25 mouse cellular contexts compared by ENCODE assay signal in the genomic region with DNA sequence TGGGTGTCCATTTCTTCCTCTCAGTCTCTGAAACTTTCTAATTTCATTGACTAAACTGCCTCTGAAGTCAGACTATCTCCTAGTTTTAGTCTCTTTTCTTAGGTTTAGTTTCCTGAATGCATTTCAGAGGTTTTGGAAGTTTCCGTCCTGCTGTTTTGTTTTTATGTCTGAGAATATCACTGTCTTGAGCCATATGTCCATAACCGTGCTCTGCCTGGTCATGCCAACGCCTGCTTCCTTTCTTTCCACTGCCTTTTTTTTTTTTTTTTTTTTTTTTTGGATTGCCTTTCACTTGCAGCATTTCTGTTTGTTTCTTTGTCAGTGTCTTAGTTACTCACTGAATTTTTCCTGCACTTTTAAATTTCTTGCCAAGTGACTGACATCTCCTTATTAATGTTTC. TPM values are rescaled to one million over a fixed set of nuclear protein-coding genes. Genes with fewer than 3 reads are reported as not detected.
DNase-seq lines count a peak whose midpoint lies in the region; ATAC-seq and TF ChIP-seq lines count a peak whose summit lies in the region.
"Had no signal": no experiment of that assay in that cellular context is flagged by ENCODE, and none has a peak within 500 bp of the region (broad histone marks: within the 10 kb centered on the region; RNA-seq: fewer than 3 reads in every experiment).

No protein-coding gene starts in this region.

- no peak overlapping the region for H3K9ac ChIP-seq in lung, embryonic 14.5 days
- H3K9ac ChIP-seq in CH12.LX (ENCODE audit: insufficient read depth, low read depth) (no peak overlapping the region), MEL (ENCODE audit: control insufficient read depth, low read depth, low read length, poor library complexity, severe bottlenecking) (no peak overlapping the region)
- H3K9ac ChIP-seq: embryonic facial prominence, embryonic 13.5 days; embryonic facial prominence, embryonic 15.5 days; forebrain, embryonic 12.5 days had no signal

- H3K79me2 ChIP-seq in CH12.LX (replicated peaks; ENCODE audit: control insufficient read depth, extremely low read depth, insufficient read depth, poor library complexity, severe bottlenecking) (no peaks in the 10 kb centered on the region; the same call in 1 of the 2 replicates), MEL (ENCODE audit: control insufficient read depth, insufficient read depth, low read length, poor library complexity) (no peaks in the 10 kb centered on the region)

- no peak for ATAC-seq in lung, embryonic 14.5 days (ENCODE audit: insufficient read depth)
- ATAC-seq: forebrain, embryonic 14.5 days; forebrain, embryonic 16.5 days had no signal

- dilution Hi-C loops in CH12.LX (cut with MboI; ENCODE audit: extremely low pct_ligation_motif_present, extremely low pct_unique_long_range_greater_than_20kb, low sequenced_read_pairs) = no loop called here

- H3K27me3 ChIP-seq in lung, embryonic 14.5 days (ENCODE audit: insufficient read depth, low read length) = no peaks in the 10 kb centered on the region
- H3K27me3 ChIP-seq in CH12.LX (replicated peaks) (no peaks in the 10 kb centered on the region), MEL (ENCODE audit: control insufficient read depth in 1 of 2, insufficient read depth in 2 of 2, low read length in 2 of 2) (no peaks in the 10 kb centered on the region)
- H3K27me3 ChIP-seq: embryonic facial prominence, embryonic 13.5 days; embryonic facial prominence, embryonic 15.5 days; forebrain, embryonic 12.5 days had no signal

- TF ChIP-seq EP300 in CH12.LX (IDR thresholded peaks at IDR 0.05; ENCODE audit: low read length) (no peak), MEL (IDR thresholded peaks at IDR 0.05; ENCODE audit: low read depth in 1 of 2, low read length in 2 of 2) (no peak)

- DNase-seq in lung, embryonic 14.5 days = no peak
- DNase-seq in lung, postnatal 4 days = no peak
- DNase-seq in CH12.LX (ENCODE audit: extremely low read depth) (no peak), MEL (ENCODE audit: low read depth, low spot score) (no peak)
- no peak for DNase-seq in left cerebral cortex, adult 18-20 months (ENCODE audit: low spot score in 2 of 2)
- DNase-seq in heart, postnatal 36 days = no peak
- DNase-seq: adrenal gland, adult 8-10 months; adrenal gland, postnatal 14 days; adrenal gland, postnatal 36 days; cerebellum, adult 11 months; cerebellum, adult 18-20 months; cerebellum, adult 8-10 months; cerebellum, adult 9-11 months; cerebellum, postnatal 14 days; cerebellum, postnatal 36 days; embryo, embryonic 11 days had no signal

- TF ChIP-seq RAD21 in CH12.LX (IDR thresholded peaks at IDR 0.05; ENCODE audit: low read depth, low read length) (no peak), MEL (IDR thresholded peaks at IDR 0.05; ENCODE audit: low read depth, low read length) (no peak)

- no peak overlapping the region for H3K4me2 ChIP-seq in lung, embryonic 14.5 days
- no peak overlapping the region for H3K4me2 ChIP-seq in CH12.LX (ENCODE audit: insufficient read depth, low read depth, poor library complexity, severe bottlenecking)
- H3K4me2 ChIP-seq: embryonic facial prominence, embryonic 13.5 days; embryonic facial prominence, embryonic 15.5 days; forebrain, embryonic 12.5 days had no signal

- peaks cover 83% of the 10 kb centered on the region for H3K36me3 ChIP-seq in lung, embryonic 14.5 days (ENCODE audit: insufficient read depth)
- H3K36me3 ChIP-seq in CH12.LX (replicated peaks in 1 of 2; ENCODE audit: control insufficient read depth in 1 of 2, insufficient read depth in 1 of 2, low read length in 1 of 2) (peaks cover 64 to 89% of the 10 kb centered on the region in 2 experiments), MEL (ENCODE audit: control insufficient read depth in 1 of 2, insufficient read depth in 2 of 2, low read length in 2 of 2) (peaks cover 32 to 38% of the 10 kb centered on the region in 2 experiments)

- peak overlapping the region; percentile 60 for H3K27ac ChIP-seq in lung, embryonic 14.5 days (ENCODE audit: low read depth)
- H3K27ac ChIP-seq in CH12.LX (ENCODE audit: insufficient read depth, low read depth) (no peak overlapping the region), MEL (ENCODE audit: control insufficient read depth, low read depth, low read length) (no peak overlapping the region)
- H3K27ac ChIP-seq: embryonic facial prominence, embryonic 13.5 days; embryonic facial prominence, embryonic 15.5 days; forebrain, embryonic 10.5 days; forebrain, embryonic 12.5 days had no signal

- H3K9me3 ChIP-seq in lung, embryonic 14.5 days (ENCODE audit: low read depth, low read length) = no peaks in the 10 kb centered on the region
- H3K9me3 ChIP-seq in CH12.LX (replicated peaks; ENCODE audit: low read length) = no peaks in the 10 kb centered on the region
- H3K9me3 ChIP-seq in MEL (replicated peaks; ENCODE audit: insufficient read depth, low read length) = no peaks in the 10 kb centered on the region
- H3K9me3 ChIP-seq: embryonic facial prominence, embryonic 13.5 days; embryonic facial prominence, embryonic 15.5 days; forebrain, embryonic 10.5 days; forebrain, embryonic 12.5 days; G1E had no signal

- TF ChIP-seq POLR2A in CH12.LX (IDR thresholded peaks at IDR 0.05; ENCODE audit: low read depth, low read length) (no peak), MEL (IDR thresholded peaks at IDR 0.05; ENCODE audit: control insufficient read depth in 1 of 2, insufficient read depth in 1 of 2, low read depth in 1 of 2, low read length in 2 of 2, poor library complexity in 1 of 2) (no peak)

- in situ Hi-C loops in CH12.LX (cut with MboI; ENCODE audit: low pct_ligation_motif_present, low pct_unique_long_range_greater_than_20kb, low sequenced_read_pairs) = no loop called here

- intact Hi-C loops in heart, postnatal 36 days (cut with DNase I) = no loop called here

- TF ChIP-seq CTCF in lung, embryonic 14.5 days (IDR thresholded peaks at IDR 0.05; ENCODE audit: low read depth) = no peak
- no peak for TF ChIP-seq CTCF in CH12.LX (conservative IDR thresholded peaks at IDR 0.05 in 1 of 2, IDR thresholded peaks at IDR 0.05 in 1 of 2; ENCODE audit: low read depth in 2 of 2, low read length in 2 of 2)
- no peak for TF ChIP-seq CTCF in MEL (IDR thresholded peaks at IDR 0.05 in 2 of 3, conservative IDR thresholded peaks at IDR 0.05 in 1 of 3; ENCODE audit: control insufficient read depth in 1 of 3, insufficient read depth in 1 of 3, low read depth in 2 of 3, low read length in 3 of 3, poor library complexity in 1 of 3, severe bottlenecking in 1 of 3)

- H3K4me1 ChIP-seq in lung, embryonic 14.5 days (ENCODE audit: insufficient read depth) = no peaks in the 10 kb centered on the region
- H3K4me1 ChIP-seq in CH12.LX (ENCODE audit: control insufficient read depth in 1 of 2, insufficient read depth in 2 of 2) (peaks cover 22 to 87% of the 10 kb centered on the region in 2 experiments), MEL (ENCODE audit: control insufficient read depth in 1 of 2, insufficient read depth in 2 of 2, low read length in 2 of 2) (peaks cover 12 to 20% of the 10 kb centered on the region in 2 experiments)
- H3K4me1 ChIP-seq: embryonic facial prominence, embryonic 13.5 days; embryonic facial prominence, embryonic 15.5 days; forebrain, embryonic 10.5 days; forebrain, embryonic 12.5 days had no signal

- H3K4me3 ChIP-seq in lung, embryonic 14.5 days (ENCODE audit: low read depth, low read length) = no peak overlapping the region
- H3K4me3 ChIP-seq in CH12.LX (replicated peaks in 1 of 3; ENCODE audit: low read depth in 2 of 3, low read length in 2 of 3, poor library complexity in 1 of 3) (no peak overlapping the region), MEL (ENCODE audit: control insufficient read depth in 1 of 2, insufficient read depth in 1 of 2, low read depth in 2 of 2, low read length in 2 of 2) (no peak overlapping the region)
- H3K4me3 ChIP-seq: embryonic facial prominence, embryonic 13.5 days; embryonic facial prominence, embryonic 15.5 days; erythroblast, embryonic 14.5 days; forebrain, embryonic 10.5 days; forebrain, embryonic 12.5 days had no signal

- 79% methylated on average over 3 of the region's 3 CpGs for WGBS in lung, embryonic 14.5 days

RNA-seq across cellular contexts. Expression of gene Zdhhc6, which starts 15.3 kb away (rescaled TPM):
- polyA plus RNA-seq in lung, embryonic 14.5 days (2014; fragmentation: Nextera tagmentation; extraction: Ambion mirVana) = 105 and 106 TPM in 2 replicates
- total RNA-seq in CH12.LX (2012; rRNA removed) (88.6 and 101 TPM in 2 replicates), CH12.LX (2014; rRNA removed) (143 and 152 TPM in 2 replicates), MEL (2012; rRNA removed) (101 and 109 TPM in 2 replicates)
- polyA plus RNA-seq in CH12.LX (2012; ENCODE audit: insufficient read length, low read depth) (101 and 108 TPM in 2 replicates), MEL (2012; ENCODE audit: insufficient read depth in 1 of 2, insufficient read length in 2 of 2, low read depth in 1 of 2, low replicate concordance in 2 of 2, missing spikeins in 1 of 2) (100 to 1,000 TPM in 1 of 2 experiments, 10 to 100 TPM in 1; 95.6 to 114 TPM)
- total RNA-seq in left cerebral cortex, adult 18-20 months (2021) = 10 to 100 TPM; 27.4 to 27.8 TPM
- 10 to 100 TPM; 19.3 to 19.9 TPM for total RNA-seq in heart, postnatal 36 days (2021)

RNA-seq across cellular contexts. Expression of gene Vti1a, which starts 15.6 kb away (rescaled TPM):
- 25.0 and 25.5 TPM in 2 replicates for polyA plus RNA-seq in lung, embryonic 14.5 days (2014; fragmentation: Nextera tagmentation; extraction: Ambion mirVana)
- total RNA-seq in CH12.LX (2012; rRNA removed) (22.3 and 23.1 TPM in 2 replicates), CH12.LX (2014; rRNA removed) (23.5 and 23.8 TPM in 2 replicates), MEL (2012; rRNA removed) (33.8 and 42.8 TPM in 2 replicates)
- polyA plus RNA-seq in CH12.LX (2012; ENCODE audit: insufficient read length, low read depth) (27.6 and 30.8 TPM in 2 replicates), MEL (2012; ENCODE audit: insufficient read depth in 1 of 2, insufficient read length in 2 of 2, low read depth in 1 of 2, low replicate concordance in 2 of 2, missing spikeins in 1 of 2) (100 to 1,000 TPM in 1 of 2 experiments, 10 to 100 TPM in 1; 37.2 to 119 TPM)
- 10 to 100 TPM; 63.5 to 68.1 TPM for total RNA-seq in left cerebral cortex, adult 18-20 months (2021)
- 10 to 100 TPM; 17.2 to 18.3 TPM for total RNA-seq in heart, postnatal 36 days (2021)

RNA-seq across cellular contexts. Expression of gene Acsl5, which starts 48.8 kb away (rescaled TPM):
- 60.1 and 69.3 TPM in 2 replicates for polyA plus RNA-seq in lung, embryonic 14.5 days (2014; fragmentation: Nextera tagmentation; extraction: Ambion mirVana)
- 126 and 143 TPM in 2 replicates for total RNA-seq in CH12.LX (2012; rRNA removed)
- total RNA-seq in CH12.LX (2014; rRNA removed) = 196 and 224 TPM in 2 replicates
- 231 and 265 TPM in 2 replicates for polyA plus RNA-seq in CH12.LX (2012; ENCODE audit: insufficient read length, low read depth)
- 248 and 318 TPM in 2 replicates for total RNA-seq in MEL (2012; rRNA removed)
- polyA plus RNA-seq in MEL (2012; ENCODE audit: insufficient read depth in 1 of 2, insufficient read length in 2 of 2, low read depth in 1 of 2, low replicate concordance in 2 of 2, missing spikeins in 1 of 2) = 100 to 1,000 TPM in 1 of 2 experiments, not detected in 1; 223 TPM
- total RNA-seq in left cerebral cortex, adult 18-20 months (2021) = 10 to 100 TPM; 56.8 to 67.2 TPM
- total RNA-seq in heart, postnatal 36 days (2021) = 10 to 100 TPM; 11.8 to 12.0 TPM

RNA-seq across cellular contexts. Expression of gene Gucy2g, which starts 59.5 kb away (rescaled TPM):
- not detected in 2 replicates for polyA plus RNA-seq in lung, embryonic 14.5 days (2014; fragmentation: Nextera tagmentation; extraction: Ambion mirVana)
- total RNA-seq in CH12.LX (2012; rRNA removed) (not detected in 2 replicates), CH12.LX (2014; rRNA removed) (not detected in 2 replicates), MEL (2012; rRNA removed) (0.65 and 1.1 TPM in 2 replicates)
- polyA plus RNA-seq in CH12.LX (2012; ENCODE audit: insufficient read length, low read depth) (0.11 TPM in 1 of 2 replicates, not detected in the other), MEL (2012; ENCODE audit: insufficient read depth in 1 of 2, insufficient read length in 2 of 2, low read depth in 1 of 2, low replicate concordance in 2 of 2, missing spikeins in 1 of 2) (1 to 10 TPM in 1 of 2 experiments, not detected in 1; 2.4 TPM)
- 1 to 10 TPM; 2.8 to 3.7 TPM for total RNA-seq in left cerebral cortex, adult 18-20 months (2021)
- total RNA-seq in heart, postnatal 36 days (2021) = under 1 TPM in 1 of 2 experiments, not detected in 1; 0.08 TPM
- total RNA-seq: adrenal gland, adult 8-10 months; adrenal gland, postnatal 14 days; adrenal gland, postnatal 36 days had no signal
- polyA plus RNA-seq: embryonic facial prominence, embryonic 11.5 days; erythroblast, embryonic 14.5 days; forebrain, embryonic 10.5 days; forebrain, embryonic 12.5 days; forebrain, embryonic 16.5 days; G1E had no signal

Comparison
In these comparisons a context has a peak if more than half of its experiments do, and no peak if none do; other contexts are left out.
1. RNA of gene Acsl5, which starts 48.8 kb away (total RNA-seq): 248 to 318 TPM in MEL, 126 to 224 TPM in CH12.LX and 56.8 to 67.2 TPM in left cerebral cortex, adult 18-20 months; 11.8 to 12.0 TPM in heart, postnatal 36 days; every median in the first group is over 4 times any median in the second.